Mouse (Mus musculus): ENCODE measurements around the gene Gstm2.
A peak's percentile ranks its signal among the peaks of the same experiment; 100 is the strongest.
"Not testable (repeated sequence)": the region's sequence is repeated elsewhere in the genome, so short reads cannot be mapped to it uniquely, and the experiment has no call there.

Gene Gstm2

GRCm38 (mm10) chr3:107986041-107986562 is at the start of gene Gstm2:
Gene Gstm2 (minus strand): TSS chr3:107986453.
- no peak for DNase-seq (ENCODE audit: low spot score in 2 of 2)

- no peak for DNase-seq (ENCODE audit: low spot score in 2 of 2)
Observed at GRCm38 (mm10) chr3:108033156-108033555, 46.9 kb upstream of the Gstm2 start.

- DNase-seq (ENCODE audit: low spot score in 2 of 2) = no peak
Observed at GRCm38 (mm10) chr3:108032113-108032512, 45.9 kb upstream of the Gstm2 start.

GRCm38 (mm10) chr3:108028641-108029365 is 42.5 kb upstream of the Gstm2 start:
- no peak for DNase-seq (ENCODE audit: low spot score in 2 of 2)

DNA sequence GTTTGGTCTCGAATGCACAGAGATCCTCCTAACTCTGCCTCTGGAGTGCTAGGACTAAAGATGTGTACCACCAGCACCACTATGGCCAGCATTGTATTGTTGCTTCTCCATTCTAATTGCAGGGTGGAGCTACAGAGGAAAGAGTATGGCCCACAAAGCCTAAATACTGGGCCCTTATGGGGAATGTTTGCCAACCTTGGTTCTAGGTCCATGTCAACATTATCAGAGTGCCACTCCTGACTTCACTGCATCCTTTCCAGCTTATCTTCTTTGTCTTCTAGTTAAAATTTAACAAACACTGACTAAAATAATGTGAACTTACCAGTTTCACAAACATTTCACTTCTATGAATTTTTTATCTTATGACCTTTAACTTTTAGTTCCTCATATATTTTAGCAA is 40.3 kb upstream of the Gstm2 start:
- DNase-seq (ENCODE audit: low spot score in 2 of 2) = no peak

- DNase-seq (ENCODE audit: low spot score in 2 of 2) = no peak
Observed at GRCm38 (mm10) chr3:108026049-108026448, 39.8 kb upstream of the Gstm2 start.

- no peak for DNase-seq (ENCODE audit: low spot score in 2 of 2)
Observed at GRCm38 (mm10) chr3:108025318-108025717, 39.1 kb upstream of the Gstm2 start.

- no peak for DNase-seq (ENCODE audit: low spot score in 2 of 2)
Observed at GRCm38 (mm10) chr3:108022650-108023049, 36.4 kb upstream of the Gstm2 start.

DNA sequence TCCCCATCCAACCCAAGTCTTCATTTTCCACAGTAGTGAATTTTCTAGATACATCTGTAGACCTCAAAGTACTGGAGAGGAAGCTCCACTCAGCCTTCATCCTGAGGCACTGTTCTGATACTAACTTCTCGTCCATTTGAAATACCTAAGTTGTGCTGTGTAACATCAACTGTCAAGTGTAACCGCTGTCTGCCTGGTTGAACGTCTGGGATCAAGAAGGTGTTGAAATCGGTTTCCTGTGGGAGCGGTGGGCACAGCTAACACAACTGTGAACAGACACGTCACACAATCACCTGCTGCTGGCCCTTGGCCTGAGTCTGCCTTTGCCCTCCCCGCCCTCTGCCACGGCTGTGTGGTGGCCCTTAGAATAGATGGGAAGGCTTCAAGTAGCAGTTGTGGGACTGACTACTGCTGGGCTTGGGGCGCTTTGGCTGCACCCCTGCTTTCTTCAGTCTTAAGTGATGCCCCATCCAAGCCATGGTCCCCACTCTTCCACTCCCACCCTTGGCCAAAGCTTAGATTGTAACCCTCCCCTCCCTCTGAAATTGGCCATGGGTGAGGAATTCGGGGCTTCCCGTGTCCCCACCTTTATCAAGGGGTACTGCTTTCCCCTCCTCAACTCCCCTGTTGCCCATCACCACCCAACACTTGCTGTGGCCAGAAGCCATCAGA is 34.2 kb upstream of the Gstm2 start:
- not testable (repeated sequence) for DNase-seq (ENCODE audit: low spot score in 2 of 2)

GRCm38 (mm10) chr3:108019226-108019625 is 33.0 kb upstream of the Gstm2 start:
- not testable (repeated sequence) for DNase-seq (ENCODE audit: low spot score in 2 of 2)

GRCm38 (mm10) chr3:108018190-108018820 is 32.1 kb upstream of the Gstm2 start:
- DNase-seq (ENCODE audit: low spot score in 2 of 2) = no peak

- peak; percentile 75 to 89 for DNase-seq (ENCODE audit: low spot score in 2 of 2)
Observed at GRCm38 (mm10) chr3:108017473-108018189, 31.4 kb upstream of the Gstm2 start, which contains the start of gene Gstm1. Gene Gstm1 (minus strand): TSS chr3:108017973.

DNA sequence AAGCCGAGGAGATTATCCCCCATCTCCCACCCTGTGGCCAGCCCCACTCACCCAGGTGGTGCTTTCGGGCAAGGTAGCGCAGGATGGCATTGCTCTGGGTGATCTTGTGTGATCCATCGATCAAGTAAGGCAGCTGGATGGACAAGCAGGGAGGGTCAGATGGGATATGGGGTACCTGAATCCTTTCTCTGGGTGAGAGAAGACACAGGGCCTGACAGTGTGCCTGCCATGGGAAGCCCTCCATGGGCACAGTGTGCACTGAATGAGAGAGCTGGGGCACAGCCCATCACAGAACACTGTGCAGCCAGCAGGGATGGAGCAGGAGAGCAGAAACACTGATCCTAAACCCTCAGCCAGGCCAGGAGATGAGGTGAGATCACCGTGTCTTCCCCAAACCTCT is 30.2 kb upstream of the Gstm2 start:
- DNase-seq (ENCODE audit: low spot score in 2 of 2) = not testable (repeated sequence)

DNA sequence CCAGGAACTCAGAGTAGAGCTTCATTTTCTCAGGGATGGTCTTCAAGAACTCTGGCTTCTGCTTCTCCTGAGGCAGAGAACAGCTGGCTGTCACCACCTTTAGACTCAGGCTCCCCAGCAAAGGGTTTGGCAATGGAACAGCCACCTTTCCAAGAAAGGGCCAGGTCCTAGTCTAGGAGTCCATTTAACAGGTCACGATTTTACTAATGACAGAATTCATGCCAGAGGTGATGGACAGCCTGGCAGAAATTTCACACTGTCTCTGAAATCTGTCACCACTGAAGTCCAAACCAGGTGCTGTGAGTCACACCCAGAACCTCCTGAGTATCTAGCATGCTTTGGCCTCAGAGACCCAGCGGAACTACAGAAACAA is 28.7 kb upstream of the Gstm2 start:
- DNase-seq (ENCODE audit: low spot score in 2 of 2) = no peak

DNA sequence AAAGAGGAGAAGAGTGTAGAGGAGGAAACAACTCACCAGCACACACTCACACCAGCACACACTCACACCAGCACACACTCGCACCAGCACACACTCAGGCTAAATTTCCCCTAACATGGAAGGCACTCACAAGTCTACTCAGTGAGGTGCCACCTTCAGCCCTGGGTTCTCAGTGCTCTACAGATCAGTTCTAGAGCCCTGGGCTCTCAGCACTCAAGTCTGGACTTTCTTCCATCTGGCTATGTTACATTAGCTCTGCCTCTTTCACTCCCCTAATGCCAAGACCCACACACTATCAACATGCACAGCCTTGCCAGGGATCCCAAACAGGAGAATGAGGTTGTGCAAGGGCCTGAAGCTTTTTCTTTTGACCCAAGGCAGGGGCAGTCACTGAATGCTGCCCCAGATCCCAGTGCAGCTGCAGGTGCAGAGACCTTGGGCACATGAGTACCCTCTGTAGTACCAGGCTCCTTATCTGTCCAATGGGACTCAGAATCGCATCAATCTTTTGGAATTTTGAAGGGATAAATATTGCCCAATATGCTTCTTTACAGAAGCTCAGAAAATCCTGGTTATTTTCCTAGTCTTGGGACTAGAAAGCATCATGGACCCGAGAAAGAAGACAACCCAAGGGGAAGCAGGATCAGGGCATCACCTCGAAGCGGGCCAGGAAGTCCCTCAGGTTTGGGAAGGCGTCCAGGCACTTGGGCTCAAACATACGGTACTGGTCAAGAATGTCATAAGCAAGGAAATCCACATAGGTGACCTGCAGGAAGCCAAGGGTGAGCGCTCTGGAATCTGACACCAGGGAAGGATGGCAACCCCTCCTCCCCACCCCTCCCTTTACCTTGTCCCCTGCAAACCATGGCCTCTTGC is 28.1 kb upstream of the Gstm2 start:
- no peak for DNase-seq (ENCODE audit: low spot score in 2 of 2)

DNA sequence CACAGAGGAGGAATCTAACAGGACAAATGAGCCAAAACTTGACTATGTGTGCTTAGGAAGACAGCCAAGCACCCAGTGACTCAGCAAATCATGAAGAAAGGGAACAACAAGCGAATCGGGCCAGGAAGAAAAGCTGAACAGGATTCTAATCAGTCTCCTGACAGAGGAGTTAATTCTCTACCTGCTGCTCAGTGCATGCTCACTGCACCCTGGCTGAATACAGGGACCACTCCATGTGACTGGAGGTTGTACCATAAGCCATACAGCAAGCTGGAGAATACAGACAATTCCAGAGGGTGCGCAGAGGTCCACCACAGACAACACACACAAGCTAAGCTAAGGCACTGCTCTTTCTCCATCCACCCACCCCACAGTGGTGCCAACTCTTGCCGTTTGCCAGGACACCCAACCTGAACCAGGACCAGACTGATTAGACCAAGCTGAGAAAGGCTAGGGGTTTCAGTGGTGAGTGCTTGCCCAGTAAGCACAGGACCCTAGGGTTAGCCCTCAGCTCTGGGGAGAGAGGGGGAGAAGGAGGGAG is 27.1 kb upstream of the Gstm2 start:
- DNase-seq (ENCODE audit: low spot score in 2 of 2) = no peak

DNA sequence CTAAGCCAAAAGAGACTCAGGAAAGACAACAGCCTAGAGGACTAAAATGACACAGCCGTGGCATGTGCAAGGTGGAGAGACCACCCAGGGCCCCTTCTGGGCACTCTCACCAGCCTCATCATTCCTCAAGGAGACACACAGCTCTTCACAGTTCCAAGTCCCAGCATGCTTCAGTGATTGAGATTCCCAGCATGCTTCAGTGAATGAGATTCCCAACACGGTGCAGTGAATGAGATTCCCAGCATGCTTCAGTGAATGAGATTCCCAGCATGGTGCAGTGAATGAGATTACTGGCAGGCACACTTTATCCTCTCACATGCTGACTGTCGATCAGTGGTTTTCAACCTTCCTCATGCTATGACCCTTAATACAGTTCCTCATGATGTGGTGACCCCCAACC is 25.3 kb upstream of the Gstm2 start:
- no peak for DNase-seq (ENCODE audit: low spot score in 2 of 2)

- peak in 1 of 2 experiments; percentile 34 for DNase-seq (ENCODE audit: low spot score in 2 of 2)
Observed at GRCm38 (mm10) chr3:108010286-108010685, 24.0 kb upstream of the Gstm2 start.

GRCm38 (mm10) chr3:108002021-108002420 is 15.8 kb upstream of the Gstm2 start:
- no peak for DNase-seq (ENCODE audit: low spot score in 2 of 2)

DNA sequence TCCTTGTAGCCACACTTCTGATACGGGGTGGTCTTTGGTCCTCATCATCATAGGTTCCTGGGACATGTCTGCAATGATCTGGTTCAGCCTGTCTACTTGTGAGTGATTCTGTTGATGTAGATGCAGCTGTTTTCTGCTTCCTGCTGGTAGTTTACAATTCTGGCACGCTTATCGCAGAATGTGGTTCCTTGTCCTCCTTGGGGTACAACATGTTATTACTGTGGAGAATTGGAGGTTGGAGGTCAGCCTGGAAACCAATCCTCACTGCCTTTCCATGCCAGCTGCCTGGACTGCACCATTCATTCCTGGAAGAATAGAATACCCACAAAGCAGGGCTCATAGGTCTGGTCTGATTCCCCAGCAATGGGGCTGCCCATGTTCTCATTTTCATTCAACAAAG is 13.2 kb upstream of the Gstm2 start:
- DNase-seq (ENCODE audit: low spot score in 2 of 2) = no peak

DNA sequence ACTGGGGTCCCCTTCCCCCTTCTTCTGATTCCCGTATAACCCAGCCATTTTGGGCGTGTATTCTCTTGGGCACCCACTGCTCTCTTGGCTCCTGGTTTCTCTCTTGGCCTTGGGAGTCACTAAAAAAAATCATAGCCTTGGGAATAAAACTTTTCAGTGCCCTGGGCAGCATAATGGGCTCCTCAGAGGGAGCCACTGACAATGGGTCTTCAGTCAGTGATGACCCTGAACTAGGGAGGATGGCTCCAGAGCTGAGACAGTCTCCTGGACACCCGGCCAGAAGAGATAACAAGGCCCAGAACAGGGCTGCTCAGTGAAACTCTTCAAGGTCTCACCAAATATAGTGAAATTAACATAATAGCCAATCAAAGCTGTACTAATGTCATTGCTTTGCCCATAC is 12.3 kb upstream of the Gstm2 start:
- no peak for DNase-seq (ENCODE audit: low spot score in 2 of 2)

Measured in cerebellum, postnatal 4 days (tissue).